Mouse (Mus musculus): ENCODE measurements around the gene Gm20532. TPM values are rescaled to one million over a fixed set of nuclear protein-coding genes. Genes with fewer than 3 reads are reported as not detected.

Gene Gm20532
- polyA plus RNA-seq, 1 experiment from 2014 or later: not detected

DNA sequence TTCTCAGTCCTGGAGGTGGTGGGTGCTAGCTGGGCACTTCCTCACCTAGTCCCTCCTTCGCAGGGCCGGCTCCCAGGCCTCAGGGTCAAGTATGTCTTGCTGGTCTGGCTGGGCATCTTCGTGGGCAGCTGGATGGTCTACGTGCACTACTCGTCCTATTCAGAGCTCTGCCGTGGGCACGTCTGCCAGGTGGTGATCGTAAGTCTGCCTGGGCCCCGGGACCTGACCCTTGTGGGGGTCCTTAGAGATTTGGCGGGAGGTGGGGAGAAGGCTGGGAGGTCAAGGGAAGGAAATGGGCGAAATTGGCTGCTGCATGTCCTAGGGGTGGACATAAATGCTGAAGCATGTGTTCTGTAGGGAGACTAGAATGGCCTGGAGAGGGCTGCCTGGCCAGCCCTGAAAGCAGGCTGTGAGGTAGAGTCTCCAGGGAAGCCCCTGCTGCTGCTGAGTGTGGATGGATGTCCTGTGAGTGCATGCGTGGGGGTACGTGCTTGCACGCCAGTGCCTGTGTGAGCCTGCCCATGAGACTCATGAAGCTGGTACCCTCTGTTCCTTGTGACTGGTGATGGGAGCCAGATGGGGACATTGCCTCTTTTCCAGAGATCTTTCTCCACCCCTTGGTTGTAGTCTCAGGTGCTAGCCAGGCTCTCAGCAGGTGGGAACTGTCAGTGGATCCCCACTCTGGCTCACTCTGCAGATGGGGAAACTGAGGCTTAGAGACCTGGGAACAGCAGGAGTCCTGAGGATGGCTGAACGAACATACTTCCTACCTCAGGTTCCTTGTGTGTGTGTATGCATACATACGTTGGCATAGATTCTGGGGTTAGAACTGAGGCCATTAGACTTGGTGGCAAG, 46.3 kb downstream of the Gm20532 start:
- H3K4me3 ChIP-seq: no peak overlapping the region
- no peak overlapping the region; the same call in 1 of the 2 replicates for H3K27ac ChIP-seq (replicated peaks)
- peak overlapping the region; percentile 24 for H3K4me2 ChIP-seq
- H3K4me1 ChIP-seq (replicated peaks): peaks cover 91% of the 10 kb centered on the region
- no peak for ATAC-seq (ENCODE audit: low read depth)
- peaks cover 42% of the 10 kb centered on the region for H3K36me3 ChIP-seq
- H3K9ac ChIP-seq: peak overlapping the region; percentile 57
- H3K9me3 ChIP-seq: no peaks in the 10 kb centered on the region
- H3K27me3 ChIP-seq: no peaks in the 10 kb centered on the region
- WGBS: 76% methylated on average over 16 of the region's 16 CpGs

DNA sequence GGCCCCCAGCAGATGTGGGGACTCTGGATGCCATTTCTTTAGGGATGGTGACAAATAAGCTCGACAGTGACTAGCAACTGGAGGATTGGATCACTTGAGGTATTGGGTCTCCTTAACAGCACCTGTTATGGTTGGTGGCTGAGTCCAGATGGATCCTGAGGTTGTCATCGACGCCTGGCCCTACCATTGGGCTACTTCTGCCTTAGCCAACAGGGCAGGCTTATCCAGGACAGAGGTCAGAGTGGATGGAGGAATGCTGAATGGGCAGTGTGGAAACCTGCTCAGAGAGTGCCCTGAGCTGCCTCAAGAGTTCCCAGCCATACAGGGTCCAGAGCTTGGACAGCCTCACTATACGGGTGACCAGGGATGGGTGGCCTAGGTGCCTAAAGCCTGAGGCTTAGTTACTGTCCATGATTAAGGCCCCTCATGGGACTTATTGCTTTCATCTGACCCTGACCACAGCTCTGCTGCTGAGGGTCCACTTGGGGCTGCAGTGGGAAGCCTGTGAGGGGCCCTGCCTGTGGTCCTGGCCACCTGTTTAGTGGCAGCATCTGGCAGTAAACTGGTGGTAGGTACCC, 47.6 kb downstream of the Gm20532 start:
- Histone ChIP-seq H3K36me3 (peaks cover 52% of the 10 kb centered on the region), H3K4me3 (no peak overlapping the region), H3K27me3 (no peaks in the 10 kb centered on the region), H3K9ac (no peak overlapping the region), H3K9me3 (no peaks in the 10 kb centered on the region), H3K4me2 (no peak overlapping the region), H3K27ac (replicated peaks) (no peak overlapping the region), H3K4me1 (replicated peaks) (peaks cover 97% of the 10 kb centered on the region)
- no peak for ATAC-seq (ENCODE audit: low read depth)
- WGBS: 71% methylated on average over 4 of the region's 4 CpGs

DNA sequence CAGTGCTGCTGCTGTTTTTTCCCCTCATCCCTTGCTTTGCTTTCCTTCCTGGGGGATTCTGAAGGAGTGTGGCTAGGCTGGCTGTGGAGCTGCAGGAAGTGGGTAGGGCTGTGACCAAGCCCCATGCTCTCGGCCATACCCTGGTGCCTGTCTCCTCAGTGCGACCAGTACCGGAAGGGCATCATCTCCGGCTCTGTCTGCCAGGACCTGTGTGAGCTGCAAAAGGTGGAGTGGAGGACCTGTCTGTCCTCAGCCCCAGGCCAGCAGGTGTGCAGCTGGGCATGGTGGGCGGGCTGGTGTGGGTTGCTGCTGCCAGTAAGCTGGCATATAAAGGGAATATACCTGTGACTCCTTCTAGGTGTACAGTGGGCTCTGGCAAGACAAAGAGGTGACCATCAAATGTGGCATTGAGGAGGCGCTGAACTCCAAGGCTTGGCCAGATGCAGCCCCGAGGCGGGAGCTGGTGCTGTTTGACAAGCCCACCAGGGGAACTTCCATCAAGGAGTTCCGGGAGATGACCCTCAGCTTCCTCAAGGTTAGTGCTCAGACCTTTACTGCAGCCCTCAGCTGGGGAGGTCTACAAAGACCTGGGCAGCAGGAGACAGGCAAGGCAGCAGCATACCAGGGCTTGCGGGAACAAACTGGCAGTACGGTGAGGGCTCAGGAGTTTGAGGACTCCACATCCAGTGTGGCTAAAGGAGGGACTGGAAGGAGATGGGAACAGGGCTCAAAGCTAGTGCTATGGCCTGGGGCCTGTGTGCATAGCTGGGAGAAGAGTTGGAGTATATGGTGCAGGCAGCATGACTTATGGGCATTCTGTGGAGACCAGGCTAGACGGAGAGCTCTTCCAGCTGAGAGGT, 48.4 kb downstream of the Gm20532 start:
- H3K9me3 ChIP-seq: no peaks in the 10 kb centered on the region
- peak overlapping the region; percentile 10; the same call in 1 of the 2 replicates for H3K9ac ChIP-seq
- H3K27me3 ChIP-seq: no peaks in the 10 kb centered on the region
- peaks cover 52% of the 10 kb centered on the region for H3K36me3 ChIP-seq
- H3K4me1 ChIP-seq (replicated peaks): peaks cover 92% of the 10 kb centered on the region
- no peak overlapping the region for H3K4me2 ChIP-seq
- no peak for ATAC-seq (ENCODE audit: low read depth)
- H3K4me3 ChIP-seq: no peak overlapping the region
- peak overlapping the region; percentile 28; the same call in 1 of the 2 replicates for H3K27ac ChIP-seq (replicated peaks)
- 60% methylated on average over 12 of the region's 12 CpGs for WGBS

DNA sequence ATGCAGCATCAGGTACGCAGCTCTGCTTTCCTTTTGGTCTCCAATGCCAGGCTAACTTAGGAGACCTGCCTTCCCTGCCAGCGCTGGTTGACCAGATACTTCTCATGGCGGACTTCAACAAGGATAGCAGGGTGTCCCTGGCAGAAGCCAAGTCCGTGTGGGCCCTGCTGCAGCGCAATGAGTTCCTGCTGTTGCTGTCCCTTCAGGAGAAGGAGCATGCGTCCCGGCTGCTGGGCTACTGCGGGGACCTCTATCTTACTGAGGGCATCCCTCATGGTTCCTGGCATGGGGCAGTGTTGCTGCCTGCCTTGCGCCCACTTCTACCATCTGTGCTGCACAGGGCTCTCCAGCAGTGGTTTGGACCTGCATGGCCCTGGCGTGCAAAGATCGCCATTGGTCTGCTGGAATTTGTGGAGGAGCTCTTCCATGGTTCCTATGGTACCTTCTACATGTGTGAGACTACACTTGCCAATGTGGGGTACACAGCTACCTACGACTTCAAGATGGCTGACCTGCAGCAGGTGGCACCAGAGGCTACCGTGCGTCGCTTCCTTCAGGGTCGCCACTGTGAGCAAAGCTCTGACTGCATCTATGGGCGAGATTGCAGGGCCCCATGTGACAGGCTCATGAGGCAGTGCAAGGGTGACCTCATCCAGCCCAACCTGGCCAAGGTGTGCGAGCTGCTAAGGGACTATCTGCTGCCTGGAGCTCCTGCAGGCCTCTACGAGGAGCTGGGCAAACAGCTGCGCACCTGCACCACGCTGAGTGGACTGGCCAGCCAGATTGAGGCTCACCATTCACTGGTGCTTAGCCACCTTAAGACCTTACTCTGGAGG, 49.3 kb downstream of the Gm20532 start:
- no peak overlapping the region for H3K4me3 ChIP-seq
- H3K9me3 ChIP-seq: no peaks in the 10 kb centered on the region
- no peak overlapping the region for H3K27ac ChIP-seq (replicated peaks)
- H3K36me3 ChIP-seq: peaks cover 52% of the 10 kb centered on the region
- peaks cover 87% of the 10 kb centered on the region for H3K4me1 ChIP-seq (replicated peaks)
- 76% methylated on average over 21 of the region's 21 CpGs for WGBS
- ATAC-seq (ENCODE audit: low read depth): no peak
- no peaks in the 10 kb centered on the region for H3K27me3 ChIP-seq
- no peak overlapping the region for H3K9ac ChIP-seq
- no peak overlapping the region for H3K4me2 ChIP-seq

DNA sequence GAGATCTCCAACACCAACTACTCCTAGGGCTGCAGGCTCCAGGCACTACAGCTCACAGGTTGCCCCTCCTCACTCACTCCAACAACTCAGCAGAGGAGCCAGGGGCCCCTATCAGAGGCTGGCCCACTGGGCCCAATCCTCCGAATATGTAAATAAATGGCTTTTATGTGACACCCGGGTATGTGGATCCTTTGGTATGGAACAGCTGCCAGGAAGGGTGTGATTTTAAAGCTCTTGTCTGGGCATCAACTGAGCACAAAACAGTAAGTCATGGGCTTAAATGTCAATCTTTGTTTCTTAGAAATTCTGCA, 49.8 kb downstream of the Gm20532 start:
- ATAC-seq (ENCODE audit: low read depth): no peak
- no peak overlapping the region for H3K4me3 ChIP-seq
- H3K9me3 ChIP-seq: no peaks in the 10 kb centered on the region
- no peaks in the 10 kb centered on the region for H3K27me3 ChIP-seq
- H3K27ac ChIP-seq (replicated peaks): no peak overlapping the region
- H3K9ac ChIP-seq: no peak overlapping the region
- H3K4me2 ChIP-seq: no peak overlapping the region
- H3K4me1 ChIP-seq (replicated peaks): peaks cover 81% of the 10 kb centered on the region
- peaks cover 52% of the 10 kb centered on the region for H3K36me3 ChIP-seq
- 51% methylated on average over 2 of the region's 2 CpGs for WGBS

DNA sequence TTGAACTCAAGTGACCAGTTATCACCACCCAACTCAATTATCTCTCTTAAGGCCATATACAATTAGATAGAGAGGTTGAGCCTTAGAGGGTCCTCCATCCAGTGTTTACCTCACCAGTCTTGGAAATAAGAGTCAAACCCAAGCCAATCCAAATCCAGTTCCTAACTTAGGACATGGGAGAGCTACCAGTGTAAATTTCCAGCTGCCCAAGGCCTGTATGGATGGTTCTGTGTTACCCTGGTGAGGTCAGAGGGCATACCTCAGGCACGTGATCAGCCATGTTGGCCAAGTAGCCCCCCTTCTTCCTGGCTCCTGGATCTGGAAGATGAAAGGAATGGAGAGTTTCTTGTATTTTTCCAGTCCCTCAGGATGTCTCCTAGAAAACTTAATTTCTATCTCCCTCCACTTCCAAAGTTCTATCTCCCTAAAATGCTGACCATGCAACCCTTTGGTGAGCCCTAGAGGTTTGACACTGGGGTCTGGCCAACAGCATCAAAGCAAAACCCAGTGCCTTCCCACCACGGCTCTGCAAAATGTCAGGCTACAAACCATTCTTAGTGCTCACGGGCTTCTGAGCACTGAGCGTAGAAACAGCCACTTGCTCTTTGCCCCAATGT, 51.0 kb downstream of the Gm20532 start:
- no peak for ATAC-seq (ENCODE audit: low read depth)
- no peak overlapping the region for H3K27ac ChIP-seq (replicated peaks)
- peaks cover 70% of the 10 kb centered on the region for H3K4me1 ChIP-seq (replicated peaks)
- no peaks in the 10 kb centered on the region for H3K9me3 ChIP-seq
- no peaks in the 10 kb centered on the region for H3K27me3 ChIP-seq
- peak overlapping the region; percentile 87 for H3K4me2 ChIP-seq
- peaks cover 52% of the 10 kb centered on the region for H3K36me3 ChIP-seq
- 86% methylated on average over 4 of the region's 4 CpGs for WGBS
- peak overlapping the region; percentile 93; the same call in 1 of the 2 replicates for H3K9ac ChIP-seq
- no peak overlapping the region for H3K4me3 ChIP-seq

DNA sequence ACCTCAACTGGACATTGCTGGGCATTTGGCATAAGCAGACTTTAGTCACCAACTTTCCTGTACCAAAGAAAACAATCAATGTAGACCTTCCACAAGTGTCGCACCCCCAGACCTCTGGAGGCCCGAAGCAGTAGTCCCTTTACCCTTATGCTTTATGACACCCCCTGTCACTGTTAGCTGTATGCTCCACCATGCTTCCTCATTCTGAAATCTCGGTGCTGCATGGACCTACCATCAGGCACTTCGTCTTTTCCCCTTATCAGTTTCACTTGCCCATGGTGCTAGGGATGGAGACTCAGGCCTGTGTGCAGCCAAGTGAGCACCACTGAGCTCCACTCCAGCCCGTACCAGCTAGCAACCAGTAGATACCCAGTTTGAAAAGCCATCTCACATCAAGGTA, 51.6 kb downstream of the Gm20532 start:
- Histone ChIP-seq H3K27ac (replicated peaks) (no peak overlapping the region), H3K36me3 (peaks cover 52% of the 10 kb centered on the region), H3K9me3 (no peaks in the 10 kb centered on the region), H3K27me3 (no peaks in the 10 kb centered on the region), H3K4me3 (peak overlapping the region; percentile 74; the same call in 1 of the 2 replicates), H3K4me2 (peak overlapping the region; percentile 87), H3K9ac (peak overlapping the region; percentile 93), H3K4me1 (replicated peaks) (peaks cover 64% of the 10 kb centered on the region)
- no peak for ATAC-seq (ENCODE audit: low read depth)
- WGBS: 86% methylated on average over 5 of the region's 5 CpGs

DNA sequence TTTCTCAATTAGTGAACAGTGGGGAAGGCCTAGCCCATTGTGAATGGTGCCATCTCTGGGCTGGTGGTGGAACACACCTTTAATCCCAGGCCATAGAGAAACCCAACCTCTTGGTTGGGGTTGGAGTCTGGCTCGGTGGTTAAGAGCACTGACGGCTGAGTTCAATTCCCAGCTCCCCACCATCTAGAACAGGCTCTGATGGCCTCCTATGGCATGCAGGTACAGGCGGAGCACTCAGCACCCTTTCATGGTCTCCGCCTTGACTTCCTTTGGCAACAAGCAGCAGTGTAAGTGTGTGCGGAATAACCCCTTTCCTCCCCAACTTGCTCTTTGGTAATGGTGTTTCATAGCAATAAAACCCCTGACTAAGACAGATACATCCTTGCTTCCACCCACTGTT, 52.1 kb downstream of the Gm20532 start:
- peaks cover 59% of the 10 kb centered on the region for H3K4me1 ChIP-seq (replicated peaks)
- no peak for ATAC-seq (ENCODE audit: low read depth)

DNA sequence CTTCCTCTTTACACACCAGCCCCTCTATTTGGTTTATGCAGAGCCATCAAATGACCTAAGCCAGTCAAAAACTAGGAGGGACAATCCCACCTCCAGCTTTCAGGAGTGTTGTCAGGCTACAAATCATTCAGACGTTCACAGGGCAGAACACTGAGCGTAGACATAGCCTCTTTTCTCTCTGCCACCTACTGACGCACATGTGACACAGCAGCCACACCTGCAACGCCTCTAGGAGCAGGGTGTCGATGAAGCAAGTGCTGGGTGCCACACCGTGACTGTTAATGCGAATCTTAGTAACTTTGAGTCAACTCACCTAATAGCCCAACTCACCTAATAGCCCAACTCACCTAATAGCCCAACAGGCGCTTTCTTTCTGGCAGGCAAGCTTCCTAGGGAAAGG, 52.6 kb downstream of the Gm20532 start:
- WGBS: 6% methylated on average over 8 of the region's 8 CpGs
- peak overlapping the region; percentile 87 for H3K4me2 ChIP-seq
- H3K9me3 ChIP-seq: no peaks in the 10 kb centered on the region
- ATAC-seq (ENCODE audit: low read depth): peak; percentile 45; the same call in 1 of the 2 replicates
- peaks cover 47% of the 10 kb centered on the region for H3K36me3 ChIP-seq
- H3K9ac ChIP-seq: peak overlapping the region; percentile 93
- H3K27ac ChIP-seq (replicated peaks): peak overlapping the region; percentile 46
- H3K4me3 ChIP-seq: peak overlapping the region; percentile 74
- H3K4me1 ChIP-seq (replicated peaks): peaks cover 53% of the 10 kb centered on the region
- H3K27me3 ChIP-seq: no peaks in the 10 kb centered on the region

More for the DNA sequence above, 52.1 kb downstream of the Gm20532 start:
- H3K9ac ChIP-seq: peak overlapping the region; percentile 93
- WGBS: 73% methylated on average over 5 of the region's 5 CpGs
- H3K27ac ChIP-seq (replicated peaks): peak overlapping the region; percentile 46
- H3K4me2 ChIP-seq: peak overlapping the region; percentile 87
- no peaks in the 10 kb centered on the region for H3K9me3 ChIP-seq
- no peaks in the 10 kb centered on the region for H3K27me3 ChIP-seq
- peaks cover 52% of the 10 kb centered on the region for H3K36me3 ChIP-seq
- peak overlapping the region; percentile 74 for H3K4me3 ChIP-seq

DNA sequence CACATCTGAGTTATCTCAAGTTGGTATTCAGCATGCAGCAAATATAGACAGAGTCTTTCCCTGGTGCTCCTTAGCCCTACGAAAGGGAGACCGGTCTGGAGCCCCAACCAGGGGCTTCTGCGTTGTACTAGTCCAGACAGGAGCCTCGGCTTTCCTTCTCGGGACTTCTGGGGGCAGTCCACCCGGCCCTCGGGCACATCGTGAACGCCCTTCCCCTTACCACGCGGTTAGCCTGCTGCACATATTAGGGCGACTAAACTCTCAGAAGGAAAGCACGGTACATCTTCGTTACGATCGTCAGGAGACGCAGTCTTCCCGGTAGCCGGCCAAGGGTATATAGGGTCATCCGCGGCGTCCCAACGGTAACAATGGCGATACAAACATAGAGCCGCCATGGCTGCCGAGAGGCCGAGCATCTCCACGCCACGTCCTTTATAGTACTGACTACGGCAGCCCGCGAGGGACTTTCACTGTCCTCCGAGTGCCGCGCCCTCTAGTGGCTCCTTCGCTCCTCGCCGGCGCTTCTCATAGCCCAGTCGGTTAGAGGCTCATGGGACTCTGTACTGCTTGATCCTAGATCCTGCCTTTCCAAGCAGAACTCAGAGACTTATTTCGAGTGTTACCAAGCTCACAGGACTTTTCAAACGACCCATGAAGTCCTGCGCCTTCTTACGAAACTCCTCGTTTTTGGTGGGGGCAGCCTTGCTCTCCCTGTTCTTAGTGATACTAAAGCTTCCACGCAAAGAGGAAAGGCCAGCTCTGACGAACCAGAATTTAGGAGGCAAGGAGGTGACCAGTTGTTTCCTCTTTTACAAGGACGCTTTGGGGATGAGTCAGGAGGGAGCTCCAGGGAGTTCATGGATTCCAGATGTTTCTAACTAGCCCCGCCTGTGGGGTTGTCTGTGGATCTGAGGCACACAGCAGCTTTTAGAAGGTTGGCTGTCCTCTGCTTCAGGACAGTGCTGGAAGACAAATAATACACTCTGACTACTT, 53.7 kb downstream of the Gm20532 start:
- Histone ChIP-seq H3K9ac (peak overlapping the region; percentile 93), H3K27me3 (no peaks in the 10 kb centered on the region), H3K4me1 (replicated peaks) (peaks cover 44% of the 10 kb centered on the region), H3K4me2 (peak overlapping the region; percentile 87), H3K9me3 (no peaks in the 10 kb centered on the region), H3K36me3 (peaks cover 37% of the 10 kb centered on the region), H3K4me3 (peak overlapping the region; percentile 74), H3K27ac (replicated peaks) (peak overlapping the region; percentile 83)
- ATAC-seq (ENCODE audit: low read depth): peak; percentile 82
- WGBS: 5% methylated on average over 49 of the region's 49 CpGs

Measured in neural tube, embryonic 13.5 days (tissue).